Mouse (Mus musculus) ES-Bruce4 (cell line): Measurements from ENCODE around the gene Fam83d.

Experiments used
- CTCF ChIP-seq: IDR thresholded peaks from one replicate; pipeline ENCODE4 v1.8.1; 2011; ENCODE audit warnings: low read depth, low read length
- EP300 ChIP-seq: IDR thresholded peaks from 2 replicates; pipeline ENCODE4 v1.6.1; 2011; ENCODE audit warnings: low read depth, low read length; ENCODE audit not compliant: insufficient read depth
- POLR2A ChIP-seq: IDR thresholded peaks from one replicate; pipeline ENCODE4 v1.8.1; 2011; ENCODE audit warnings: low read length; ENCODE audit not compliant: insufficient read depth

DNA sequence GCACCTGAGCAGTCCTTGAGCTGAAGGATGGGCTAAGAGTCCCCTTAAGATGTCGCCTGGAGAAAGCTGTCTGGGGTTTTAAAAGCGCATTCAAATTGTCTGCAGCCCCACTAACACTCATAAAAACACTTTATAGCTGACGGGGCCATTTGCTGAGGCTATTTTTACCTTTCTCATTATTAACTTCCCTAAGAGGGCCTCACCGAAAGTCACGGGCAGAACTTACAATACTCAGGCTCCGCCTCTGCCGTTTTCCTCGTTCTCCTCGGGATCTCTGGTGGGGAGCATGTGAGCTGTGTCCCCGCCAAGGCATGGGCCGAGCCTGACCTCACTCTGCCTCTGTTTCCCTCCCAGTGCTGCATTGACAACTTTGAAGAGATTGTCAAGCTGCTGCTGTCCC is 21.7 kb upstream of the Fam83d start:
- TF ChIP-seq POLR2A (no peak), CTCF (no peak), EP300 (no peak)
